Mouse (Mus musculus): ENCODE results near the gene Ctsw. TPM values are rescaled to one million over a fixed set of nuclear protein-coding genes. Genes with fewer than 3 reads are reported as not detected.

Gene Ctsw
- total RNA-seq, 4 experiments from 2014 or later = not detected

- no peak for DNase-seq (ENCODE audit: low spot score in 2 of 2)
Observed at GRCm38 (mm10) chr19:5463791-5464562, 4.3 kb downstream of the Ctsw start.

GRCm38 (mm10) chr19:5463212-5463611 is 5.1 kb downstream of the Ctsw start:
- no peak for DNase-seq (ENCODE audit: low spot score in 2 of 2)

- no peak for DNase-seq (ENCODE audit: low spot score in 2 of 2)
Observed at GRCm38 (mm10) chr19:5461411-5461810, 6.9 kb downstream of the Ctsw start.

- peak; percentile 77 to 82 for DNase-seq (ENCODE audit: low spot score in 2 of 2)
Observed at GRCm38 (mm10) chr19:5460465-5460911, 7.8 kb downstream of the Ctsw start, which contains the start of gene Fibp. TSS of gene Fibp (plus strand) at chr19:5460615.

GRCm38 (mm10) chr19:5459896-5460295 is 8.4 kb downstream of the Ctsw start:
- DNase-seq (ENCODE audit: low spot score in 2 of 2) = no peak

GRCm38 (mm10) chr19:5459019-5459418 is 9.3 kb downstream of the Ctsw start:
- no peak for DNase-seq (ENCODE audit: low spot score in 2 of 2)

GRCm38 (mm10) chr19:5457746-5458442 is 10.4 kb downstream of the Ctsw start, which contains the start of gene Ccdc85b:
TSS of gene Ccdc85b (minus strand) at chr19:5457894.
- no peak for DNase-seq (ENCODE audit: low spot score in 2 of 2)

GRCm38 (mm10) chr19:5456922-5457745 is 11.2 kb downstream of the Ctsw start:
- DNase-seq (ENCODE audit: low spot score in 2 of 2) = peak; percentile 95 to 96

GRCm38 (mm10) chr19:5456241-5456921 is 11.9 kb downstream of the Ctsw start:
- DNase-seq (ENCODE audit: low spot score in 2 of 2) = no peak

GRCm38 (mm10) chr19:5455568-5455967 is 12.7 kb downstream of the Ctsw start:
- DNase-seq (ENCODE audit: low spot score in 2 of 2) = no peak

GRCm38 (mm10) chr19:5455037-5455436 is 13.3 kb downstream of the Ctsw start:
- no peak for DNase-seq (ENCODE audit: low spot score in 2 of 2)

GRCm38 (mm10) chr19:5451766-5452165 is 16.5 kb downstream of the Ctsw start:
- no peak for DNase-seq (ENCODE audit: low spot score in 2 of 2)

GRCm38 (mm10) chr19:5449673-5450072 is 18.6 kb downstream of the Ctsw start:
- no peak for DNase-seq (ENCODE audit: low spot score in 2 of 2)

- DNase-seq (ENCODE audit: low spot score in 2 of 2) = no peak
Observed at GRCm38 (mm10) chr19:5448354-5449150, 19.8 kb downstream of the Ctsw start.

- DNase-seq (ENCODE audit: low spot score in 2 of 2) = peak in 1 of 2 experiments; percentile 46
Observed at GRCm38 (mm10) chr19:5447515-5448353, 20.6 kb downstream of the Ctsw start, which contains the start of gene Fosl1. TSS of gene Fosl1 (plus strand) at chr19:5447547.

GRCm38 (mm10) chr19:5445747-5446146 is 22.6 kb downstream of the Ctsw start:
- no peak for DNase-seq (ENCODE audit: low spot score in 2 of 2)

GRCm38 (mm10) chr19:5444954-5445353 is 23.4 kb downstream of the Ctsw start:
- no peak for DNase-seq (ENCODE audit: low spot score in 2 of 2)

GRCm38 (mm10) chr19:5444371-5444908 is 23.9 kb downstream of the Ctsw start:
- no peak for DNase-seq (ENCODE audit: low spot score in 2 of 2)

GRCm38 (mm10) chr19:5433951-5434350 is 34.4 kb downstream of the Ctsw start:
- DNase-seq (ENCODE audit: low spot score in 2 of 2) = no peak

All from gastrocnemius, adult 8-10 months (tissue).